Mouse (Mus musculus): ENCODE results near the gene Fbxl18.

Fbxl18 gene

DNA sequence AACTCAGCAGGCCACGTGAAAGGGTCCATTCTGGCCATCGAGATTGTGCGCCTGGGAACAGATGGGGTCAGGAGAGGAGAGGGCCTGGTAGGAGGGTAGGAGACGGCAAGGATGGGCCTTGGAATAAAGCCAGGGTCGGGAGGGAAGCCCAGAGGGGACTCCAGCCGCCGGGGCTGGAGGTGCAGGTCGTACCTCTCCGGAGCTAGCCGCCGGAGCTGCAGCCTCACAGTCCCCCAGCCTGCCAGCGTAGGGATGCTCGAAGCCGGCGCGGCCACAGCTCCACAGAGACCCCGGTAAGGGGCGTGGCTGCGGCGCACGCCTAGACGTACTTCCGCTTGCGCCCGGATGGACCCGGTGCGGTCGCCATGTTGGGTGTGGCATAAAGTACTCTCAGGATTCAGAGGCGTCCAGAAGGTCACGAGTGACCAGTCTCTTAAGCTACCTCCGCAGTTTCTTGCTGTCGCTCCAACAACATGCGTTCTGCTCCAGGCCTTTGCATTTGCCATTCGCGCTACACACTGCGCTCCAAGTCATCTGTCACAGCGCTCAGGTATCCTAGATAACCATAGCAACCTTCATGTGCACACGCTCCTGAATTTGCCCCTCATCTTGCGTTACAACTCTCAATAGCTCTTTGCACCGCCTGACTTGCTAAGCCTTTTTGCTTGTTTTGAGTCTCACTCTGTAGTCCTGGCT is at the start of gene Fbxl18:
TSS of gene Fbxl18 (minus strand) at position 504 of the 696 bp plus-strand sequence.
- peak; percentile 85 to 89 for DNase-seq (ENCODE audit: low spot score in 2 of 2)

- DNase-seq (ENCODE audit: low spot score in 2 of 2) = no peak
These were observed 45.2 kb upstream of the Fbxl18 start for GRCm38 (mm10) chr5:142940393-142940792.

DNA sequence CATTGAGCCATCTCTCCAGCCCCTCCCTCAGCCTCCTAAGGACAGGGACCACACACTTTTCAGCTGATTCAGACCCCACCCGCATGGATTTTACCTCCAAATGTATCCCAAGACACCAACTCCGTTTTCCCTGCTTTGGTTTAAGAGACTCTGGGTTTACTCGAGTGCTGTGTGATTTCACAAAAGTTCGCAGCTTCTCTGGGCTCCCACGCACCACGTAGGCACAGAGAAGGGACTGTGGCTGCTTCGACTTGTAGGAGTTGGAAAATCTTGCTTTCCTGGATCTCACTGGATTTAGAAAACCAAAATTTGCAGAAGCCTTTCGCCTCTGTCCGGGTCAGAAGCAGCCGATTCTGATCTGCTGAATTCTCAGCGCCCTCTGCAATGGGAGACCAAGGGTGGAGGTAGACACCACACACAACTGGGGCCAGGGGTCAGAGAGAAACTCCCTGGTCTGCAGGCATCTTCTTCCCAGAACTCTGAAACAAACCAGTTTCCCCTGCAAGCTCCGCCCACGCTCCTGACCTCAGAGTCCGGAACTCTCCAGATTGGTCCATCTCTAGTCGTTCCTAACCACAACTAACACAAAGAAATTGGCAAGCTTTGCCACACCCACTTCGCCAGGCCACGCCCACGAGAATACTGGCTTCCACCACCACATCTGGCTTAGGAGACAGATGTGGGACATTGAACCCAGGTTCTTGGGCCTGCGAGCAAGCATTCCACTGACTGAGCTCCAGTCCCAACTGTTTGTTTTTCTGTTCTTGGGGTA is 42.9 kb upstream of the Fbxl18 start:
- no peak for DNase-seq (ENCODE audit: low spot score in 2 of 2)

GRCm38 (mm10) chr5:142936336-142936719 is 41.1 kb upstream of the Fbxl18 start:
- peak; percentile 71 to 85 for DNase-seq (ENCODE audit: low spot score in 2 of 2)

DNA sequence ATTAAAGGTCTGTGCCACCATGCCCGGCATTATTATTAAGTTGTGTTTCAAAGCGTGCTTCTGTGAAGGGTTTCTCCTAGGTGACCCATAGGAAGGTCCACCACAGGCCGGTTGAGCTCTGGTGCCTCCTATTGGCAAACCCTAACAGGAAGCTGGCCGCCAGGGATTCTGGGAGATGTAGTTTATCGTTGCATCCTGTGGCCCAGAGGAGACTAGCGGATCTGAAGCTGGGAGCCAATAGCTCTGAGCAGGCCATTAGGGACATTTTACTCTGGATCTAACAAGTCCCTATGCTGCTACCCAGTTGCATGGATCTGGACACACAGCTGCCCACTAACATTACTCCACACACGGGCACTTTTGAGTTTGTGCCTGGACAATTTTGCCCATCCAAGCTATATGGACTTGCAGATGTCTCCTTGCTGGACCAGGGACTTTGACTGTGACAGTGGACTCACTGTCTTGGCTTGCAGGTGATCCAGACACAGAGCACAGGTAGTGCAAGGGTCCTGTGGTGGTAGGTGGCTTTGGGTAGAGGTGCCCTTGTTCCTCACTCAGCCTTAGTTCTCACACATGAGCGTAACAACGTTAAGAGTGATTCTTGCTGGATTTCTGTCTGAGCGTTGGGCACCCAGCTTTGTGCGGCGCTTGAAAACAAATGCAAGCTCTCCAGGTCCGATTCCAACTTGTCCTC is 40.6 kb upstream of the Fbxl18 start:
- DNase-seq (ENCODE audit: low spot score in 2 of 2) = peak in 1 of 2 experiments; percentile 53

DNA sequence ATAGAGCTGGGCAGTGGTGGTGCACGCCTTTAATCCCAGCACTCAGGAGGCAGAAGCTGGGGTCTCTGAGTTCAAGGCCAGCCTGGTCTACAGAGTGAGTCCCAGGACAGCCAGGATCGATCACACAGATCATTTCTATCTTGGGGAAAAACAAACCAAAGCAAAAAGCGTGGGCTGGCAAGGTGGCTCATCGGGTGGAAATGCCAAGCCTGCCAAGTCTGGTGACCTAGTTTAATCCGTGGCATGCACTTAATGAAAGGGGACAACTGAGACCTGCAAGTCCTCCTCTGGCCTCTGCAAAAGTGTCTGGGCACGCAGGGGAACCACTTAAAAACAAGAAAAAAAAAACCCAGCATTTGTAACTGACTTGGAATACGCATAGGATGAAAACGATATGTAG is 37.5 kb upstream of the Fbxl18 start:
- no peak for DNase-seq (ENCODE audit: low spot score in 2 of 2)

- DNase-seq (ENCODE audit: low spot score in 2 of 2) = peak in 1 of 2 experiments; percentile 67
These were observed 37.0 kb upstream of the Fbxl18 start for GRCm38 (mm10) chr5:142932084-142932685.

DNA sequence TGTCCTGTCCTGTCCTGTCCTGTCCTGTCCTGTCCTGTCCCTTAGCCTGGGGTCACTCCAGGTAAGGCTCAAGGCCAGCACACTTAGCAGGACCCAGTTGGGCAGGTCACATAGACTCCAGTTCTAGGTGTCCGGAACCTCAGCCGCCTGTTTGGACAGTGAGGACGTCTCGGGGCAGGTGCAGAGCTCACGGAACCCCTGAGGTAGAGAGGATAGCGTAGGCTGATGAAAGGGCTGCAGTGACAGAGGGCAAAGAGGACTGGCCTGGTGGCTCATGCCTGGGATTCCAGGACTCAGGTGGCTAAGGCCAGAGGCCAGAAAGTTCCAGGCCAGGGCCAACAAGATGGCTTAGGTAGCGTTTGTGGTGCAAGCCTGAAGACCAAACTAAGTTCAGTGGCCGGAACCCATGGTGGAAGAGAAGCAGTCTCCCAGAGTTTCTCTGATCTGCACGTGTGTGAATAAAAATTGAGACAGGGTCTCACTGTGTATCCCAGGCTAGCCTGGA is 36.1 kb upstream of the Fbxl18 start:
- no peak for DNase-seq (ENCODE audit: low spot score in 2 of 2)

- no peak for DNase-seq (ENCODE audit: low spot score in 2 of 2)
These were observed 34.2 kb upstream of the Fbxl18 start for GRCm38 (mm10) chr5:142929400-142929752.

DNA sequence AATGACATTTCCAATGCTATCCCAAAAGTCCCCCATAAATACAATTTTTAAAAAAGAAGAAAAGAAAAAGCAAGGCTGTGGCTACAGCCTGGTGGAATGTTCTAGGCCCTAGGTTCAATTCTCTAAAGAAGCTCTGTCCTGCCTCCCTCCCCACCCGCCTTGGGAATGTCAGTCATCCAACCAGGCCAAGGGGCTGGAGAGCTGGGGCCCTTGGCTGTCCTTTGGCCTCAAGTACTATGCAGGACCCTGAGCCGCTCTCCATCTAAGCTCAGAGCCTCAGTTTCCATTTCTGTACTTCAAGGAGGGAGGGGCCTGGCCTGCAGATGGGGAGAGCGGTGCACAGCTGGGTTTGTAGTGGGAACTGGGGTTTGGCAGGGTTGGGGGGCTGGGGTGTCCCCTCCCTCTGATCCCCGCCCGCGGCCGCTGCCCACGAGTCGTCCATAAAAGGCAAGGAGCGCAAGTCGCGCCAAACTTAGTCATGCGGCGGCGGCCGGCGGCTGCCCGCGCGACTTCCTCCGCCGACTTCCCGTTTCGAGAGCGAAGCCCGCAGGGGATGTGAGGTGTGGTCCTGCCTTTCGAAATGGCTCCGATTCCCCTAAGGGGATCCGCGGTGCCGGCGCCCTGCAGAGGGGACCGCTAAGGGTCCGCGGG is 33.7 kb upstream of the Fbxl18 start:
- DNase-seq (ENCODE audit: low spot score in 2 of 2) = peak; percentile 77 to 81

GRCm38 (mm10) chr5:142927341-142927930 is 32.2 kb upstream of the Fbxl18 start:
- no peak for DNase-seq (ENCODE audit: low spot score in 2 of 2)

- no peak for DNase-seq (ENCODE audit: low spot score in 2 of 2)
These were observed 31.7 kb upstream of the Fbxl18 start for GRCm38 (mm10) chr5:142926940-142927228.

DNA sequence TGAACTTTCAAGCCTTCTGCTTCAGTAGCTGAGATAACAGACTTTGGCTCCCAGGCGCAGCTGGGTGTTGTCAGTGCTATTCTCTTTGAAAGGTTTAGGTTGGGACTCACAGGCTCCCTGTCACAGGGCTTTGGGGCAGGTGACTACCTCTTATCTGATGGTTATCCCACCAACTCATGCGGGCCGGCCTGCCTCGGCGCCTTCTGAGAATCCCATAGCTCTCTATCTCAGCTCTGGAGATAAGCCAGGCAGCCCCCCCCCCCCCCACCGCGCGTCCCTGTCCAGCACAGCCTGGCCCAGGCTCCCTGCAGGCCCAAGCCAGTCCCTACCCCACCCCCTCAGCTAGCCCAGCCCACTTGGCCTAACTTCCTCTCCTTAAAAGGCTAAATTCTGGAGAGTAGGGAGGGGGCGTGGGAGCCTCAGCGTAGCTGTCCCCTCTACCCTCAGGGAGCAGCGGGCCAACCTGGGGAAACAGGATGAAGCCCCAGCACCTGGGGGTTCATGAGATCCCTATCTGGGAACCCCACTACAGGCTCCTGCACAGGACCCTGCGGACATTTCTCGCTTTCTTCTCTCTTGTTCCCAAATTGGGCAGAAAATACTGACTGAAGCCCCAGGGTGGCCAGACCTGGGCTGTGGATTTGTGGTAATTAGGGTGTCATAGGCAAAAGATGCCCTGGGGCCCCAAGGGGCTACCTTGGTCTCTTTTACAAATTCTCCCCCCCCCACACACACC is 31.2 kb upstream of the Fbxl18 start:
- peak; percentile 69 to 74 for DNase-seq (ENCODE audit: low spot score in 2 of 2)

DNA sequence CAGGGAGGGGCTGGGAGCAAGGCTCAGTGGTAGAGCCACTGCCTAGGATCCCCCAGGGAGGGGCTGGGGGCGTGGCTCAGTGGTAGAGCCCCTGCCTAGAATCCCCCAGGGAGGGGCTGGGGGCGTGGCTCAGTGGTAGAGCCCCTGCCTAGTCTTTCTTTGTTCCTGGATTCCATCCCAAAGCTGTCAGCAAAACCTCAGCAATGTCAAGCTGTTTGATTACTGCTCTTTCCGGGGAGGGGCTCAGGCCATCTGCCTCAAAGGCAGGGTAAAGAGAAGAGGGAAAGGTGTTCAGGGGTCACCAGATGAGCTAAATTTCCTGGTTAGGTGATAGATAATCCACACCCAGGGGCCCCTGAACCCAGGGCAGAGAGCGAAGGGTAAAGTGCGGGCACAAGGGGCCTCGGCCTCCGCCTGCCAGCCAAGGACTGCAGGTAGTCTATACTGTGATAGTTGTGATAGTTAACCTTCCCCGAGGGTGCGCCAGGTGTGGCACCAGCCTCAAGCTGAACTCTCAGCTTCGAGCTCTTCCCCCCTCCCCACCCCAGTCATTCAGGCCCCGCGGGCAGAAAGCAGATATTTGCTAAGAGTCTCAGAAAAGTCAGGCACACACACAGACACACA is 29.2 kb upstream of the Fbxl18 start:
- DNase-seq (ENCODE audit: low spot score in 2 of 2) = no peak

- DNase-seq (ENCODE audit: low spot score in 2 of 2) = no peak
These were observed 28.6 kb upstream of the Fbxl18 start for GRCm38 (mm10) chr5:142923781-142924180.

DNA sequence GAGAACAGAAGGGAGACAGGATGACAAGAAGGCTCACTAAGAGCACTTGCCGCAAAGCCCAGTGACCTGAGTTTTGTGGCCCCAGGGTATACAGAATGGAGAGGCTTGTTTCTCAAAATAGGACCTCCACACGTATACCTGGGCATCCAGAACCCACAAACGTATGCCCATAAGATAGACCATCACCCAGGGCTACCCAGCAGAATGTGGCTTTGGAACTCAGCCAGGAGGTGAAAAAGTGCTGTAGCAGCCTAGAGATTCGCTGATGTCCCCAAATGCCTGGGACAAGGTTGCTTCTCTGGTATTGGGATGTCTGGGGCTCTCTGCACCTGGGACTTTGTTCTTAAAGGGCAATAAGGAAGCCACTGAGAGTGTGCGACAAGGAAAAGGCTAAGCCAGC is 27.0 kb upstream of the Fbxl18 start:
- no peak for DNase-seq (ENCODE audit: low spot score in 2 of 2)

GRCm38 (mm10) chr5:142921074-142921459 is 25.8 kb upstream of the Fbxl18 start:
- no peak for DNase-seq (ENCODE audit: low spot score in 2 of 2)

DNA sequence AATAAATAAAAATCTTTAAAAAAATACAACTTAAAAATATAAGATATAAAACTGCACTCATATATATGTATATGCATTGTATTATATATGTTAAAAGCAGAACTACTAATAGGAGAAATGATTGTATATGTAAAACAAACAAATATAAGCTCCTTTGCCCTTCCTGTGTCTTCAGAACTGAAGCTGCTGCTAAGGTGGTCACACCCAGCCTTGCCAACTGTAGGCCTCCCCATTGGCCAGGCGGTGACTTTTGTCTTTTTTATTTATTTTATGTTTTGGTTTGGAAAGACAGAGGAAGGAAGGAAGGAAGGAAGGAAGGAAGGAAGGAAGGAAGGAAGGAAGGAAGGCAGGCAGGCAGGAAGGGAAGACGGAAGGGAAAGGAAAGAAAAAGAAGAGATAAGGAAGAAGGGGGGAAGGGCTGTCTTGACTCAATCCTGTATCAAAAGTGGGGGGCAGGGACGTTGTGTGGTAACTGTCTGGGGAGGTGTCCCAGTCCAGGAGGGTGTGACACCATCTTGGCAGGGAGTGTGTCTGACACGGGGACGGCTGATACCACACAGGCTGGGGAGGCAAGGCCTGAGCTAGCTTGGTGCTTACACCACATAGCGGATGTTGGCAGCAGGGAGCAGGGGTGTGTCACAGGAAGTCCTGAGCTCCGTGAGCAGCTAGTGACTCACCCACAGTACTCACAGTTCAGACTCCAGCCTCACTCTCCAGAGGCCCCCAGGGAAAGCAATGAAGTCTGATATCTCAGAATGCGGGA is 25.3 kb upstream of the Fbxl18 start:
- peak; percentile 73 to 78 for DNase-seq (ENCODE audit: low spot score in 2 of 2)

DNA sequence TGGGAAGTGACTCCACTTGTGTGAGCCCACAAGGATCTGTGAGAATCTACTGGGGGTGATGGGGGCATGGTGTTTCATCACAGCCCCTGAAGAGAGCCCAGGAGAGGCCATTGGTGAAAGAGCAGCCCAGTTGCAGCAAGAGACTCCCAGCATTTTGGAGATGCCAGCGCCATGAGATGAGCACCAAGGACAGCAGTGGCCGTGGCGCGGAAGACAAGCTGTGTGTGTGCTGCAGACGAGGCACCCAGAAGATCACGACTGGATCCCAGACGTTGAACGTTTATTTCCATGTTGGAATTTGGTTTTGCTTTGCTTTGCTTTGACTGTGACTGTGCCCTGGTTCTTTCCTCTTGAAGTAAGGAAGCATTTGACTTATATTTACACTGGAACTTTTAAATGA is 22.2 kb upstream of the Fbxl18 start:
- DNase-seq (ENCODE audit: low spot score in 2 of 2) = no peak

- DNase-seq (ENCODE audit: low spot score in 2 of 2) = no peak
These were observed 21.4 kb upstream of the Fbxl18 start for GRCm38 (mm10) chr5:142916593-142916992.

Measured in urinary bladder, postnatal 4 days (tissue).